Mouse (Mus musculus) left cerebral cortex, postnatal 4 days (tissue): ENCODE results near the gene Pigyl. TPM values are rescaled to one million over a fixed set of nuclear protein-coding genes. Genes with fewer than 3 reads are reported as not detected.
A peak's percentile ranks its signal among the peaks of the same experiment; 100 is the strongest.

Experiments used
- DNase-seq: peaks from one replicate; pipeline ENCODE4 v3.0.0-alpha.2; 2022
- intact Hi-C: fragments of 180-260 bp; cut with DNase I; formaldehyde crosslinking; loops from one replicate; pipeline ENCODE4 v1.15.1; 2025
- total RNA-seq, 2 experiments: library from RNA; stranded (reverse); gene quantifications; 2 replicates each; pipeline ENCODE4 v1.2.3; 2021

Gene Pigyl
- 10 to 100 TPM; 37.4 to 38.1 TPM for total RNA-seq

DNA sequence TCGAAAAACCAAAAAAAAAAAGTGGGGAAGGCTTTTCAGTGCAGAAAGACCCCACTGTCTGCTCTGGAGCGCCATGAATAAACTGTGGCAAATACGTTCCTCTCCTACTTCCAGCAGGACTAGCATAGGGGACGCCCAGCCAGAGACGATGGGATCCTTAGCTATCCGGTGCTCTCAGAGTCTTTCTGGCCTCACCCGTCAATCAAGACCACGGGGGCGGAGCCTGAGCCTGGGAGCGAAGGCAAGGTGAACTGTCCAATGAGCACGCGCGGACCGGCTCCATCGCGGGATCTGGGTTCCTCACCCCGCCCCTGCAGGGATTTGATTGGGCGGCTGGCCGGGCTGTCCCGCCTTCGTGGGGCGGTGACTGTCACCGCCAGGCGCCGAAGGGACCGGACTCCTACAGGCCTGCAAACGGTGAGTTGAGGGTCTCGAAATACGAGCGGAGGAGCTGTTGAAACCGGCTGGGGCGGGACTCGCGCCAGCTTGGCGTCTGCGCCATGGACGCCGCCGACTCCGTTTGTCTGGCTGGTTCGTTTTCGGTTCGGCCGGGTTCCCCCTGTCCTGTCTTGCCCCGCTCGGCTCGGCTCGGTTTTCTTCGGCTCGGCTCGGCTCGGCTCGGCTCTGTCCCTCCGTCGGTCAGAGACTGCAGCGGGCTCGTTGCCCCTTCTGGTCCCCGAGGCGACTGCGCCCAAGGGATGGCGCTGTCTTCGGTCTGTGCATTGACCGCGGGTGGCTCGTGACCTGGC lies at the start of gene Pigyl:
Gene Pigyl, plus strand, starts transcription at position 350 of the 749 bp plus-strand sequence.
- peak; percentile 100 for DNase-seq
- intact Hi-C loops: no loop called here

DNA sequence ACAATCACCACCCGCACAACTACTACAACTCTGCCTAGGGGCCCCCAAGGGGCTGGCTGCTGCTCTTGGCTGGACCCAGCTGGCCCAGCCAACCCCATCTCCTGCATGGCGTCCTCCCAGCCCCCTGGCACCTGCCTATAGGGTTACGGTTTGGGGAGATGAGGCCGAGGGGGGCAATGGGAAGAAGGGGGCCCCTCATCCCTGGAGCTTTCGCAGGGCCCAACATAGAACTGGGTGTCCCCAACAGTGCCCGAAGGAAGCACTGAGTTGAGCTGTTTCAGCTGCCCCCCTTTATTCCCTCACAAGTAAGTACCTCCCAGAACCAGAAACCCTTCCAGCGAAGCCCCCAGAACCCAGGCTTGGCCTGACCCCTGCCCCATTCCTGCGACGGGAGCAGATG lies 48.5 kb upstream of the Pigyl start:
- intact Hi-C loops: no loop called here
- DNase-seq: no peak

DNA sequence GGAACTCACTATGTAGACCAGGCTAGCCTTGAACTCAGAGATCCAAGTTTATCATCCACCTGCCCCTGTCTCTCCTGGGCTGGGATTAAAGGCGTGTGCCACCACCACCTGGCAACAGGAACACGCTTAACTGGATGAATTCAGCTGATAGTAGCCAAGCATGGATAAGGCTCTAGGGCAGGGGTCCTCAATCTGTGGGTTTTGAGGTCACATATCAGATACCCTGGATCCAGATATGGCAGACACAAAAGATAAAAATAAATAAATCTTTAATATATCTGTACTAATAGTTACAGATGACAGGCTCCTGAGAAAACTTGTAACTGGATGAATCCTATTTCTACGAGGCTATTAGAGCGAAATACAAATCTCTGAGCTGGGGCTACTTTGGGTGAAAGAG lies 41.0 kb upstream of the Pigyl start:
- intact Hi-C loops: no loop called here
- DNase-seq: no peak

DNA sequence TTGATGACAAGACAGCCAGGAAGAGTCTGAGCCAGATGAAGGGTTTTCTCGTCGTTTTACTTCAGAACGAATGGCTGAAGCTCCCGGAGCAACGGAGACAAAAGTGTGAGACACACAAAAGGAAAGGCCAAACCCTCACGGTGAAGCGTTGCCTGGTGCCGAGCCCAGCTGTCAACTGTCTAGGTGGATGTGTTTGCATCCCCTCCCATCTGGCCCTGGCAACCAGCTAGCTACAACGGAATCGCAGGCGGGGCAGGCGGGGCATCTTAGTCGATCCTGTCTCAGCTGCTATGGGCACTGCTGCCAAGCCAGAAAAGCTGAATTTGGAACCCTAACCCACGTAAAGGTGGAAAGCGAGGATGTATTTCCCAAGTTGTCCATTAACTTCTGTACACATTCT lies 40.6 kb upstream of the Pigyl start:
- peak; percentile 65 for DNase-seq
- intact Hi-C loops: no loop called here

DNA sequence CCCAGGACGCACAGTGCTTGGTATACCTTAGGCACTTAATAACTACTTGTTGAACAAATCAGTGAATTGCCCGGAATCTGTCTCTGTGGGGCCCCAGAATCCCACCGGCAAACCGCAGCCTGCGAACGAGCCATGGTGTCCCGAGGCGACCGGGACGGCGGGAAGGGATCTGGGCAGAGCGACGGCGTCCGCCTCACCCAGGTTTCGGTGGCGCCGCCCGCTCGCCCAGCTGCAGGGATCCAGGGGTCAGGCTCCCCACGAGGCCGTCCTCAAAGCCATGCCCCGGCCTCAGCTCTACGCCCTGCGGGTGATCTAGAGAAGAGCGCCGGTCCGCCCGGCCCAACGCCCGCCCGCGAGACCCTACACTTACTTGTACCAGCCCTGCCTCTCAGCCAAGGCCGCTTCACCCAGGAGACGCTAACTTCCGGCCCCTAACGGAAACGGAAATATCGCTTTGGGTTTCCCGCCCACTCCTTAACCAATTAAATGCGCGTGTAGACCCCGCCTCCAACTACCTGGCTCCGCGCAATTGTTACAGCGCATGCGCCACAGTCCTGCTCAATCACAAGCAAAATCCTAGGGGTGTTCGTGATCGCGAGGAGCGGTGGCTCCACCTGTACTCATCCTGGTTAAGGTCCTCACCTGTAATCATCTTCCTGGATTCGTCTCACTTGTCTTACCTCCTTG lies 39.8 kb upstream of the Pigyl start, which contains the start of gene Elof1:
Gene Elof1, minus strand, starts transcription at position 433 of the 687 bp plus-strand sequence.
- intact Hi-C loops: no loop called here
- peak; percentile 95 for DNase-seq

DNA sequence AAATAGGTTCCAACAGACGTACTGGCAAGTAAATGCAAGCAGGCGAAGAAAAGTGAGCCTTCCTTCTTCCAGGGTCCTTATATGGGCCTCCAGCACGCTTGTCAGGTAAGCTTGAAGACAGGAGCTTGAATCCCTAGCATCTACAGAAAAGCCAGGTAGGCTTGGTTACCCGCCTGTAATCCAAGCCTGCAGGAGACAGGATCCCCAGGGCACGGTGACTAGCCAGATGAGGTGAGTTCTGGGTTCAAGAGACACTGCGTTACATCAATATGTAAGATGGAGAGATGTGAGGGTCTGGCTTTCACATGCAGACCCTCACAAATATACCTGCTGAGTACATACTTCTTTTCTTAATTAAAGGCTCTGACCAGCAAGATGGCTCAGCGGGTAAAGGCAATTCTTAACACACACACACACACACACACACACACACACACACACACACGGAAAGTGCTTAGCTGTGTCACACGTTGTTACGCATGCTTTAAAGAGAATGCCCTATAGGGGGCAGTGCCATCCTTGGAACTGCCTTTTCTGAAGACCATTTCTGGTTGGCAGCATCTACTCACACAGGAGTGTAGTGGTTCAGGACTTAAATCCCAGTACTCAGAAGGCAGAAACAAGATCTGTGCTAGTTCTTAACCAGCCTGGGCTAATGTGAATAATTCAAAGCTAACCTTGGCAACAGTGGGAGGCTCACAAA lies 38.7 kb upstream of the Pigyl start:
- peak; percentile 49 for DNase-seq
- intact Hi-C loops: no loop called here

DNA sequence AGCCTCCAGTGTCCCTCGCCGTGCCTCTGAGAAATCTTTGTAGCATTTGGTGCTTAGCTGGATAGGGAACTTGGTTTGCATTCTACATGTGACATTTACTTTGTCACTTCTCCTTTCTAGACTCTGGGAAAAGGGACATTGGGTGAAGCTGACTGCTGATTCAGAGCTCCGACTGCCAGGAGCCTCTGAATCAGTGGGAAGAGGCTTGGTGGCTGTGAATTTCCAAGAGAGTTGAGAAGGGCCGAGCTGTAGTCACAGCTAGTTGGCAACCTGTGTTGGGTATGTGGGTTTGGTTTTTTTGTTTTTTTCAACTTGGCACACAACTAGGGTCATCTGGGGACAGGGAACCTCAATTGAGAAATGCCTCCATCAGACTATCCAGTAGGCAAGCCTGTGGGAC lies 37.1 kb upstream of the Pigyl start:
- no peak for DNase-seq

DNA sequence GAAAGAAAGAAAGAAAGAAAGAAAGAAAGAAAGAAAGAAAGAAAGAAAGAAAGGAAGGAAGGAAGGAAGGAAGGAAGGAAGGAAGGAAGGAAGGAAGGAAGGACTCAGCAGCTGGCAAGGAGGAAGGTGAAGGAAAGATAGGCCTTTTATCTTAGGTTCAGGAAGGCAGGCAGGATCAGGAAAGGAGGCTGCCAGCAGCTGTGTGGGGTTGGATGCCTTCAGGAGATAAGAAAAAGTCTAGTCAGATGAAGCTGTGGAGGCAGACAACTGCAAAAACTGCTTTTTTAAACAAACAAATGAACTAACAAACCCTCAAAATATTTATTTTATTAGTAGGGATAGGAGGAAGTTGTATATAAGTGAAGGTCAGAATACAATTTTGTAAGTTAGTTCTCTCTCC lies 35.1 kb upstream of the Pigyl start:
- DNase-seq: no peak
- intact Hi-C loops: no loop called here

More for the DNA sequence above, 37.1 kb upstream of the Pigyl start:
- intact Hi-C loops: no loop called here

DNA sequence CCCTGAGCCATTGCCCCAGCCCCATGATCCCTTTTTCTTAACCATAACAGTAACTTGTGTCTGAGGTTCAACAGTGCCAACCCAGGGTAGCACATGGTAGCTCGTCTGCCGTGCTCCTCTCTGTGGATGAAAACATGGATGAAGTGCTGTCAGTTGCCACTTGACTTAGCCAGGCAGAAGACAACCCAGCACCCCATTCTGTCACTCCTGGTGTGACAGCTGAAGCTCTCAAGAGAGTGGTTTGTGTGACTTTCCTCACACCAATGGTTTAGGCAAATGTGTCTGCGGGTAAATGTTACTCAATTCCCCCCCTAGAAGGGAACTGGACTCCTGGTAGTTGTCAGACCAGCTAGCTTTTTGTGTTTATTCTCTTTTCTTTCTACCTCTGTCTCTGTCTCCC lies 34.6 kb upstream of the Pigyl start:
- intact Hi-C loops: no loop called here
- no peak for DNase-seq

DNA sequence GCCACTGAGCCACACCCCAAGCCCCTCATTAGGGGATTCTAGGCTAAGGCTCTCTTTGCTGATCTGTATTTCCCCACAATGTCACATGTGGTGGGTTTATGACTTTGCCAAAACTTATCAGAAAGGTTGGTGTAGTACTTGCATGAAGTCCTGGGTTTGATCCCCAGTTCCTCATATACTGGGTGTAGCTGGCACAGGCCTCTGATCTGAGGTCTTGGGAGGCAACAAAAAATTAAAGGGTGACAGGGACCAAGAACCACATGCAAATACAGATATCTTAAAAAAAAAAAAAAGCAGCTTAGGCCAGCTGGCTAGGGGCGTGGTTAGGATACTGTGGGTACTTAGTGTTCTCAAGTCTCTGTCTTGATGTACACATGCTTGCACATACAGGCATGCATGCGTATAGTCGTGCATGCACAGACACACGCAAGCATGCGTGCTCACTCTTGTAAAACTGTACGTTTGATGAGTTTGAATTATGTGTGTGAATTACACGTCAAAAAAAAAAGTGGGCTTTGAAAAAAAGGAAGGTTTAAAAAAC lies 33.5 kb upstream of the Pigyl start:
- no peak for DNase-seq
- intact Hi-C loops: no loop called here

DNA sequence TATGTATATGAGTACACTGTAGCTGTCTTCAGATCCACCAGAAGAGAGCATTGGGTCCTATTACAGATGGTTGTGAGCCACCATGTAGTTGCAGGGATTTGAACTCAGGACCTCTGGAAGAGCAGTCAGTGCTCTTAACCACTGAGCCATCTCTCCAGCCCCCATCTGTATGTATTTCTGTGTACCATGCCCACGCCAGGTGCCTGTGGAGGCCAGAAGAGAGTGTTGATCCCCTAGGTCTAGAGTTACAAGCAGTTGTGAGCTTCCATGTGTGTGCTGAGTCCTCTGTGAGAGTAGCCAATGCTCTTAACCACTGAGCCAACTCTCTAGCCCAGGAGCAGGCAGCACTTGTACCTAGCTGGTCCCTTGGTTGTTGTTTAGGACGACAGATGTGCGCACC lies 32.5 kb upstream of the Pigyl start:
- no peak for DNase-seq
- intact Hi-C loops: no loop called here

DNA sequence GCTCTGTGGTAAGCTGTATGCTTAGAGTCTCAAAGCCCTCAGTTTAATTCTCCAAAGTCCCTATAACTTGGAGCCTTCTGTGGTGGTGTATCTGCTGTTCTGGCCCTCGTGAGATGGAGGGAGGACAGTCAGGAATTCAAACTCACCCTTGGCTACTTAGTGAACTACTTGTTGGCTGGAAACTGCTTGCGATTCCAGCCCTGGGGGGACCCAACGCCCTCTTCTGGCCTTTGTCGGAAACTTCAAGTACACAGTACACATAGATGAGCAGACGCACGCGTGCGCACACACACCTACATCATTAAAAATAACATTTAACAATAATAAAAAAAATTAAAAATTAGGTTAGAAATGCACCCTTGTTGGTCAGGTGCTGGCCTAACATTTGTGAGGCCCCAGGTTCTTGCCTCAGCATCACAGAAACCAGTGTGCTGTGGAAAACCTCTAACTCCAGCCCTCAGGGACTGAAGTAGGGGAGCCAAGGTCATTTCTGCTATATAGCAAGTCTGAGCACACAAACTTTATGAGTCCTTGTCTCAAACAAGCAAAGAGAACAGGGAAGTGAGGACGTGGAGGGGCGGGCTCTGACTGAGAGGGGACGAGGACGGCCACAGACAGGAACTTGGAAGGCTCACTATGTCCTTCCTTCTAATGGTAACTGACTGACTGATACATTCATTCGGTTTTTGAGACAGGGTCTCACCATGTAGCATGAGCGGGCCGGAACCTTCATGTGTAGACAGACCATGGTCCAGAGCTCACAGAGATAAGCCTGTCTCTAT lies 31.2 kb upstream of the Pigyl start:
- intact Hi-C loops: no loop called here
- DNase-seq: no peak

DNA sequence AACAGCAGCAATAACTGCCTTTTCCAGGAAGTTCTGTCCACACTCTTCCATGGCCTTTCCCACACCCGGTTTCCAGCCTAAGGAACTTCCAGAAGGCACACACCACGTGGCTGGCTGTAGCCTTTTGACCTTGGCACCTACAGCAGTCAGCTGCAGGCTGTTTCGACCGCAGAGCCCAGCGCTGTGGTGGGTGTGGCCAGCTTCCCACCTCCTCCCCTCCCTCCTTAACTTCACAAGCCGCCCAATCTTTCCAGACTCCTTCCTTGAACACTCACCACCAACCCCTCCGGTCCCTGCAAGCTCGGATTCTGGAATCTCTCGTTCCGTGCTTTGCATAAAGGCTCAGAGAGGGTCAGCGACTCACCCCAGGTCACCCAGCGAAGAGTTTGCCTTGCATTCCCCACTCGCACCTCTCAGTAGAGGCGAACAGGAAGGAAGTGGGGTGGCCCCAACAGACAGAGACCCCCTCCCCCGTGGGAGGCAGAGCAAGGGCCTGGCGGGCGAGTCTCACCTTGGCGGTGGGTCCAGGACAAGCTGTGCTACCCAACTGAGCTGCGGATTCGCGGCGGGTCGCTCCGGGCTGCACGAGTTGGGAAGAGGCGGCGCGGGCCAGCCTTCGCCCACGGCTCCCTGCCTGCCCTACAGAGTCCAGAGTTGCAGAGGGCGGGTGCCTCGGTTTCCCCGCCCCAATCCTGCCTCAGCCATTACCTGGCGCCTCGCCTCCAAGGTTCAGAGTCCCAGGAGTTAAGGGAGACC lies 25.2 kb upstream of the Pigyl start:
- DNase-seq: no peak
- intact Hi-C loops: no loop called here

DNA sequence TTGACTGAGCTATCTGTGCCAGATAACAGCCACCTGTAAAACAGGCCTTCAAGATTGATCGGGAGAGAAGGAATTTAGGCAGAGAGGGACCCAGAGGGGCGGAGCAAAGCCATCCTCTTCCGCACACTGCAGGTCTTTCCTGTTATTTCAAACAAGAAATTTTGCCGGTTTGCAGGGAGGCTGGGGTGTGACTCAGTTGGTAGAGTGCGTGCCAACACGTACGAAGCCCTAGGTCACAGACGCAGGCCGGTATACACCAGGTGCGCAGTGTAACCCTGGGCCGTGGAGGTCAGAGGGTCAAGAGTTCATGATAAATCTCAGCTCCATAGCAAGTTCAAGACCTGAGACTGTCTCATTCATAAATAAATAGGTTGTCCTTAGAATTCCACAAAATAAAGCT lies 24.4 kb upstream of the Pigyl start:
- intact Hi-C loops: no loop called here
- no peak for DNase-seq

DNA sequence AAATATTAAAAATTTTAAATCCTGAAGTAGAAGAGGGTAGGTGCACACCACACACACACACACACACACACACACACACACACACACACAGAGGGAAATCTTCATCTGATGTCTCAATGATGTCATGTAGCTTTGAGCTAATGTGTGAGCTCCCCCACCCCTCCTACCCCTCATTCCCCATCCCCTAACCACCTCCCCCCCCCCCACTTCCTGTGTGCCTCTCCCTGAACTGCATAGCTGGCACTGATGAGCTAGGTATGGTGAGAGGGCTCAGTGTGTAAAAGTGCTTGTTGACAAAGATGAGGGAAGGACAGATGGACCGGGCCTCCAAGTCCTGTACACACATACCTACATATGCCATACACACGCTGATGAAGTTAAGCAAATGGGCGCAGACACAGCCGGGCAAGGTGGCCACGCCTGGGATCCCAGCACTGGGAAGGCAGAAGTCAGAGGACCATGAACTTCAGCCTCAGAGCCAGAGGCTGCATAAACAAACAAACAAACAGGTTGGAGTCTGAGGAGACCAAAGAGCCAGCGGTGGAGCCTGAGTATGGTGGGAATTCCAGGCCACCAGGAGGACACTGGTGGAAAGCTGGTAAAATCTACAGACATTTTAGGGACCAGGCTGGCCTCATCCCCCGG lies 22.3 kb upstream of the Pigyl start:
- DNase-seq: no peak
- intact Hi-C loops: no loop called here

DNA sequence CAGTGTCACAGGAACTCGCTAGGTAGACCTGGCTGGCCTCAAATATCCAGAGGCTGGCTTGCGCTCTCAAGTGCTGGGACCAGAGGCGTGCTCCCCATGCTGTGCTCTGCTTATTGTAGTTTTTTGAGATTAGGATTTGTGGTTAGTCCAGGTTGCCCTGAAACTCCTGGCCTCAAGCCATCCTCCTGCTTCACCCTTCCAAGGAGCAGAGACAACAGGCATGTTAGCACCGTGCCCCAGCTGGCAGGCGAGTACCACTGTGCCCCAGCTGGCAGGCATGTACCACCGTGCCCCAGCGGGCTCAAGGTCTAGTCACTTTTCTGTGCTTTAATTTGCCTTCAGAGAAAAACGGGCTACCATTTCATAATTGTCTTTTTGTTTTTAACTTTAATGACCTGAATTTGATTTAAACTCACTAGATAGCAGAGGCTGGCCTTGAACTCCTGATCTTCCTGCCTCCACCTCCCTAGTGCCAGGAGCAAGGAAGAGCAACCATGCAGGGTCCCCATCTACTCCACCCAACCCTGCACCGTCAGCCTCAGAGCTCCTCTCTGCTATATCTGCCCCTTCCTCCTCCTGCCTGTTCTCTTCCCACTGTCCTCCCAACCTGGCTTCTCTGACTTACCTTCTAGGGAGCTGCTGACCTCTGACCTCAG lies 21.5 kb upstream of the Pigyl start:
- DNase-seq: peak; percentile 49
- intact Hi-C loops: no loop called here

DNA sequence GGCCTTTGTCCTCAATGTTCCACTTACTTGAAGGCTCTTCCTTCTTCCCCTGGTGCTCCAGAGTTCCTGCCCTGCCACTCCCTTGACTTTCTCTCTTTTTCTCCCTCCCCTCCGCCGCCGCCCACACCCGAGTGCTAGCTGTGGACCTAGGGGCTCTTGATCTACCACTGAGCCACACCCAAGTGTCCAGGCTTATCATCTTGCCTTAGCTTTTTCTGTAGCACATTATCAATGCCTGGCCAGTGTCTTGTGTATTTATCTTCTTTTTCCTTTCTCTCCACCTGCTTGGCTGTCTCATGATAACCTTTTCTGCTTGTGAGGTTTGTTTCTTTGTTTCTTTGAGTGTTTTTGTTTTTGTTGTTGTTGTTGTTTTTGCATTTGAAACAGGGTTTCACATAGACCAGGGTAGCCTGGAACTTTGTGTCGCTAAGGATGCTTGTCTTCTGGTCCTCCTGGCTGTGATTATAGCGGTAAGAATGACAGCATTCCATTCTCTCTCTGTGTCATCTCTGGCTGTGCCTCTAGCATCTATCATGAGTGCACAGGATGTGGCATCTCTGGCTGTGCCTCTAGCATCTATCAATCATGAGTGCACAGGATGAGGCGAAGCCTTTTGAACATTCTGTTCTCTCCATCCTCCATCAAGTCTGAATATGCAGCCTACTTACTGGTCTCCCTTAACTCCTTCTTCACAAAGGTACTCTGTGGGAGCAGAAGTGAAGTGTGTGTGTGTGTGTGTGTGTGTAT lies 20.8 kb upstream of the Pigyl start, which contains the start of gene Acp5:
Gene Acp5, minus strand, starts transcription at position 68 of the 747 bp plus-strand sequence.
- intact Hi-C loops: no loop called here
- DNase-seq: no peak
